Mouse (Mus musculus) spleen, postnatal 10 days (tissue): ENCODE data around the gene Gm36210.

Source experiments
- DNase-seq, 2 experiments: peaks; one replicate each; pipeline ENCODE4 v3.0.0; 2021 to 2022; ENCODE audit warnings: low spot score in 2 of 2

Gm36210 gene

GRCm38 (mm10) chr7:4906466-4906950, at the start of gene Gm36210:
Gm36210 (minus strand) TSS chr7:4906516.
- DNase-seq = no peak

- DNase-seq = no peak
These were observed 47.6 kb upstream of the Gm36210 start for GRCm38 (mm10) chr7:4953815-4954445.

- no peak for DNase-seq
These were observed 44.4 kb upstream of the Gm36210 start for GRCm38 (mm10) chr7:4950561-4951342.

- no peak for DNase-seq
These were observed 42.1 kb upstream of the Gm36210 start for GRCm38 (mm10) chr7:4948386-4948785.

- DNase-seq = no peak
These were observed 41.5 kb upstream of the Gm36210 start for GRCm38 (mm10) chr7:4947855-4948254.

GRCm38 (mm10) chr7:4943223-4943815, 37.0 kb upstream of the Gm36210 start:
- DNase-seq = peak; percentile 88 to 93

- no peak for DNase-seq
These were observed 36.4 kb upstream of the Gm36210 start for GRCm38 (mm10) chr7:4942673-4943072.

GRCm38 (mm10) chr7:4940068-4940479, 33.8 kb upstream of the Gm36210 start:
- peak; percentile 78 to 90 for DNase-seq

GRCm38 (mm10) chr7:4938456-4938855, 32.1 kb upstream of the Gm36210 start:
- DNase-seq = peak; percentile 75 to 87

- no peak for DNase-seq
These were observed 31.1 kb upstream of the Gm36210 start for GRCm38 (mm10) chr7:4937392-4937791.

- no peak for DNase-seq
These were observed 30.5 kb upstream of the Gm36210 start for GRCm38 (mm10) chr7:4936832-4937231.

GRCm38 (mm10) chr7:4934160-4934914, 28.0 kb upstream of the Gm36210 start:
- no peak for DNase-seq

- DNase-seq = no peak
These were observed 26.8 kb upstream of the Gm36210 start for GRCm38 (mm10) chr7:4933103-4933502.

GRCm38 (mm10) chr7:4928323-4928722, 22.0 kb upstream of the Gm36210 start:
- no peak for DNase-seq

- no peak for DNase-seq
These were observed 21.4 kb upstream of the Gm36210 start for GRCm38 (mm10) chr7:4927711-4928110.

- no peak for DNase-seq
These were observed 20.5 kb upstream of the Gm36210 start for GRCm38 (mm10) chr7:4926849-4927248.

GRCm38 (mm10) chr7:4925441-4926381, 19.4 kb upstream of the Gm36210 start, which contains the start of gene Ssc5d:
Ssc5d (plus strand) TSS chr7:4925785.
- DNase-seq = no peak

- no peak for DNase-seq
These were observed 18.6 kb upstream of the Gm36210 start for GRCm38 (mm10) chr7:4924891-4925301.

GRCm38 (mm10) chr7:4924483-4924882, 18.2 kb upstream of the Gm36210 start:
- DNase-seq = no peak

GRCm38 (mm10) chr7:4923586-4924364, 17.5 kb upstream of the Gm36210 start:
- DNase-seq = peak in 1 of 2 experiments; percentile 44
